In genomic region chr1:135698451-135698921, GRCm38 (mm10) we compare ENCODE assay signal across 7 mouse cellular contexts. TPM values are rescaled to one million over a fixed set of nuclear protein-coding genes. Genes with fewer than 3 reads are reported as not detected.
A peak's percentile ranks its signal among the peaks of the same experiment; 100 is the strongest.
DNase-seq lines count a peak whose midpoint lies in the region; ATAC-seq and TF ChIP-seq lines count a peak whose summit lies in the region.

No protein-coding gene starts in this region.

- no peak for ATAC-seq in forebrain, postnatal 0 days
- 0 out of 2 replicates have a peak, but pooled peaks have one; percentile 50 for ATAC-seq in limb, embryonic 15.5 days (ENCODE audit: insufficient number of reproducible peaks, low FRiP score, low TSS enrichment, low read depth)

- H3K9me3 ChIP-seq in forebrain, postnatal 0 days (ENCODE audit: low read length): no peaks in the 10 kb centered on the region
- no peaks in the 10 kb centered on the region for H3K9me3 ChIP-seq in limb, embryonic 15.5 days

- H3K27ac ChIP-seq in forebrain, postnatal 0 days (ENCODE audit: low read depth, low read length): no peak overlapping the region
- H3K27ac ChIP-seq in limb, embryonic 15.5 days: peak overlapping the region; percentile 79

- H3K4me3 ChIP-seq in forebrain, postnatal 0 days (ENCODE audit: low read depth, low read length): peak overlapping the region; percentile 33; the same call in 1 of the 2 replicates
- H3K4me3 ChIP-seq in limb, embryonic 15.5 days: peak overlapping the region; percentile 32

- 8% methylated on average over 11 of the region's 11 CpGs for WGBS in forebrain, postnatal 0 days
- WGBS in limb, embryonic 15.5 days: 4% methylated on average over 11 of the region's 11 CpGs

- peak overlapping the region; percentile 55 for H3K4me2 ChIP-seq in forebrain, postnatal 0 days (ENCODE audit: low read depth)
- H3K4me2 ChIP-seq in limb, embryonic 15.5 days: peak overlapping the region; percentile 63

- H3K9ac ChIP-seq in forebrain, postnatal 0 days: peak overlapping the region; percentile 29; the same call in 1 of the 2 replicates
- H3K9ac ChIP-seq in limb, embryonic 15.5 days: no peak overlapping the region

- no peaks in the 10 kb centered on the region; the same call in 1 of the 2 replicates for H3K27me3 ChIP-seq in forebrain, postnatal 0 days (ENCODE audit: insufficient read depth, low read length)
- H3K27me3 ChIP-seq in limb, embryonic 15.5 days: no peaks in the 10 kb centered on the region

- H3K36me3 ChIP-seq in forebrain, postnatal 0 days (ENCODE audit: insufficient read depth): no peaks in the 10 kb centered on the region
- no peaks in the 10 kb centered on the region for H3K36me3 ChIP-seq in limb, embryonic 15.5 days

- DNase-seq in retina, postnatal 1 day: peak; percentile 27
- DNase-seq in retina, embryonic 14.5 days (ENCODE audit: low spot score): no peak
- no peak for DNase-seq in forebrain, postnatal 0 days
- DNase-seq in right cerebral cortex, postnatal 25 days: no peak
- DNase-seq in adrenal gland, adult 8-10 months: no peak
- no peak for DNase-seq in urinary bladder, postnatal 14 days (ENCODE audit: low spot score)

- H3K4me1 ChIP-seq in forebrain, postnatal 0 days (ENCODE audit: insufficient read depth): 0 out of 2 replicates have a peak, but pooled peaks cover 4% of the 10 kb centered on the region
- H3K4me1 ChIP-seq in limb, embryonic 15.5 days: peaks cover 39% of the 10 kb centered on the region

- no peak for TF ChIP-seq CTCF in forebrain, postnatal 0 days (IDR thresholded peaks at IDR 0.05; ENCODE audit: low read depth)

RNA-seq across cellular contexts. Expression of gene Csrp1, which starts 21.4 kb away (rescaled TPM):
- total RNA-seq in forebrain, postnatal 0 days (2014; rRNA removed): 53.2 and 55.7 TPM in 2 replicates
- polyA plus RNA-seq in forebrain, postnatal 0 days (2015; fragmentation: Nextera tagmentation; extraction: Ambion mirVana): 20.8 and 21.0 TPM in 2 replicates
- polyA plus RNA-seq in limb, embryonic 15.5 days (2015; fragmentation: Nextera tagmentation; extraction: Ambion mirVana): 89.7 and 104 TPM in 2 replicates
- total RNA-seq in adrenal gland, adult 8-10 months (2022): 100 to 1,000 TPM in 1 of 4 experiments, 10 to 100 TPM in 3; 92.3 to 122 (median 99.0) TPM
